Mouse (Mus musculus) heart, embryonic 13.5 days (tissue): ENCODE measurements around the gene Swsap1. TPM values are rescaled to one million over a fixed set of nuclear protein-coding genes. Genes with fewer than 3 reads are reported as not detected.

Experiments used
- ATAC-seq: fragments of 200-750 bp; cut with Nextera tagmentation; 2 replicates; pipeline ENCODE4 v1.8.0; 2017; ENCODE audit warnings: moderate TSS enrichment; ENCODE audit not compliant: insufficient number of reproducible peaks, low FRiP score, low TSS enrichment; ENCODE audit errors: extremely low read depth
- H3K27ac ChIP-seq: fragments of 300-500 bp; sonication (generic); replicated peaks from 2 replicates; pipeline ENCODE4 v1.5.1; 2015; ENCODE audit warnings: moderate library complexity, mild to moderate bottlenecking, inconsistent platforms
- H3K27me3 ChIP-seq: fragments of 300-500 bp; sonication (generic); replicated peaks from 2 replicates; pipeline ENCODE4 v1.6.1; 2015; ENCODE audit warnings: mild to moderate bottlenecking, inconsistent platforms
- H3K36me3 ChIP-seq: fragments of 300-500 bp; sonication (generic); 2 replicates; pipeline ENCODE4 v1.6.1; 2015; ENCODE audit warnings: mild to moderate bottlenecking, inconsistent platforms
- H3K4me1 ChIP-seq: fragments of 300-500 bp; sonication (generic); 2 replicates; pipeline ENCODE4 v1.6.1; 2015; ENCODE audit warnings: inconsistent platforms
- H3K4me2 ChIP-seq: fragments of 300-500 bp; sonication (generic); 2 replicates; pipeline ENCODE4 v1.6.1; 2015; ENCODE audit warnings: inconsistent platforms, mild to moderate bottlenecking, moderate library complexity
- H3K4me3 ChIP-seq: fragments of 300-500 bp; sonication (generic); 2 replicates; pipeline ENCODE4 v1.5.1; 2015; ENCODE audit warnings: moderate library complexity, mild to moderate bottlenecking, inconsistent platforms
- H3K9ac ChIP-seq: fragments of 300-500 bp; sonication (generic); 2 replicates; pipeline ENCODE4 v1.6.1; 2015; ENCODE audit warnings: inconsistent platforms, mild to moderate bottlenecking, moderate library complexity
- H3K9me3 ChIP-seq: fragments of 300-500 bp; sonication (generic); 2 replicates; pipeline ENCODE4 v1.6.1; 2016; ENCODE audit warnings: inconsistent platforms
- WGBS: fragments of 180-500 bp; shearing (Covaris S2); methylation state at CpG from one replicate; pipeline ENCODE4 v1.1.7; 2015; ENCODE audit warnings: mixed read lengths; 5-methylcytosine and 5-hydroxymethylcytosine counted together
- polyA plus RNA-seq: library from polyadenylated mRNA; unstranded; fragments of >200 nt; fragmentation: Nextera tagmentation; extraction: Ambion mirVana; gene quantifications from 2 replicates; pipeline ENCODE4 v1.2.1, GENCODE M21; 2015

Swsap1 gene
- polyA plus RNA-seq, result 5.1 and 5.7 TPM in 2 replicates

DNA sequence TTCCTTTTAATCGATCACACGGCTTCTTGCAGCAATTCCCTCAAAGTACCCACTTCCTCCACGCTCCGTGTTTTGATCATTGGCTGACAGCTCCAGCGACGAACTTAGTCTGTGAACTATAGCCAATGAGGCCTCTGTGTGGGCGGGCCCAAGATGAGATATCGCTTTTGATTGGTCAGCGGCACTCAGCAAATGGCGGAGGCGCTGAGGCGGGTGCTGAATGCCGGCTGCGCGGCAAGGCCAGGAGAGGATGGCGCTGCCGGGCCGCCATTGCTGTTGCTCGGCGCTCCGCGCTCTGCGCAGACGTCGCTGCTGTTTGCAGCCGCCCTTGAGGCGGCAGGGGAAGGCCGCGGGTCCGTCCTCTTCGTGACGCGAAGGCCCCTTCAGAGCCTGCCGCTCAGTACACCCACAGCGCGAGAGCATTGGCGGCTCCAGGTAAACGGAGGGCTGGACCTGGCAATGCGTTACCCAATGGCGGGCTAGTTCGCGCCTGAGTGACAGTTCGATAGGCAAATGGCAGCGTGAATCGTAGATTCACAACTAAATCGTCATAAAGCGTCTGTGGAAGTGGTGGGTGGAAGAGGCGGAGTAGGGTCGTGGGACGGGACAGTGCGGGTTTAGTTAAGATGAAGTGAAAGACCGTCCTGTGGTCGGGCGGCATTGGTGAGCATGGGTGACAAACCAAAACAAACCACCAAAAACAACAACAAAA, at the start of gene Swsap1:
Gene Swsap1, plus strand, starts transcription at position 186 of the 712 bp plus-strand sequence.
- Histone ChIP-seq H3K27ac (peak within 1 kb of the TSS; percentile 94), H3K4me3 (peak within 1 kb of the TSS; percentile 79), H3K27me3 (peaks cover 15% of the 10 kb centered on the region), H3K4me1 (peaks cover 20% of the 10 kb centered on the region), H3K4me2 (peak within 1 kb of the TSS; percentile 76), H3K36me3 (peaks cover 24% of the 10 kb centered on the region), H3K9ac (peak within 1 kb of the TSS; percentile 88), H3K9me3 (no peaks in the 10 kb centered on the region)
- peak; percentile 95 for ATAC-seq
- WGBS, result under 1% methylated on average over 54 of the region's 54 CpGs

GRCm38 (mm10) chr9:21908216-21908615, 47.3 kb upstream of the Swsap1 start:
- no peak overlapping the region for H3K9ac ChIP-seq
- no peaks in the 10 kb centered on the region for H3K36me3 ChIP-seq
- no peak overlapping the region for H3K4me2 ChIP-seq
- no peaks in the 10 kb centered on the region for H3K4me1 ChIP-seq
- H3K27ac ChIP-seq, result no peak overlapping the region
- 62% methylated on average over 11 of the region's 11 CpGs for WGBS
- no peak overlapping the region for H3K4me3 ChIP-seq
- no peak for ATAC-seq
- peaks cover 16% of the 10 kb centered on the region for H3K27me3 ChIP-seq
- no peaks in the 10 kb centered on the region for H3K9me3 ChIP-seq

GRCm38 (mm10) chr9:21909474-21910223, 45.9 kb upstream of the Swsap1 start:
- Histone ChIP-seq H3K36me3 (no peaks in the 10 kb centered on the region), H3K4me1 (no peaks in the 10 kb centered on the region), H3K4me3 (no peak overlapping the region), H3K27me3 (peaks cover 12% of the 10 kb centered on the region), H3K9me3 (no peaks in the 10 kb centered on the region), H3K9ac (no peak overlapping the region), H3K4me2 (no peak overlapping the region), H3K27ac (no peak overlapping the region)
- WGBS, result 68% methylated on average over 10 of the region's 10 CpGs
- no peak for ATAC-seq

GRCm38 (mm10) chr9:21916851-21917492, 38.6 kb upstream of the Swsap1 start:
- Histone ChIP-seq H3K27ac (no peak overlapping the region), H3K9ac (peak overlapping the region; percentile 82)
- WGBS, result 63% methylated on average over 3 of the region's 3 CpGs

DNA sequence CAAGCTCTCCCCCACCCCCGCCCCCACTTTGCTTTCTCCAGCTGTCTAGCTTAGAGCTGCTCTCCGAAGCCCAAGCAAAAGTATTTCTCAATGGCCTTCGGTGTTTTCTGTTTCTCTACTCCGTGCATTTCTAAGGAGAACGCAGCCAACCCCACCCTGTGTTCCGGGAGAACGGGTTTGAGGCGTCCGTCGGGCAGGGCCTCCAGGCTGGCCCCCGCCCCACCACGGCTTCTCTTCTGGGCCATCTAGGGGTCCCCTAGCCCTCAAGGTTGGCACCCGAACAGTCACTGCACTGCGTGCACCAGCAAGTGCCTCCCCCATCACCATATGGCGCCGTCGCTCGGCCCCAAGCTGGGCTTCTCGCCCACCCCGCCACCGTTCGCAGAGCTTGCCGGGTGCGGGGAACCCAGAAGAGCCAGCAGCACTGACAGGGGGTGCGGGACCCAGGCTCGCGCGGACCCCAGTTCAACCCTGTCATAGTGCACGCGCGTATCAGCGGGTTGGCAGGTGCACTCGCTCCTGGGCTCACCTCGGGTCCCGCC, 38.0 kb upstream of the Swsap1 start:
- Histone ChIP-seq H3K4me2 (peak overlapping the region; percentile 97), H3K4me3 (peak overlapping the region; percentile 75), H3K9ac (peak overlapping the region; percentile 82), H3K4me1 (peaks cover 17% of the 10 kb centered on the region), H3K27me3 (peaks cover 11% of the 10 kb centered on the region), H3K9me3 (no peaks in the 10 kb centered on the region), H3K27ac (no peak overlapping the region), H3K36me3 (peaks cover 2% of the 10 kb centered on the region; the same call in 1 of the 2 replicates)
- WGBS, result 2% methylated on average over 35 of the region's 35 CpGs
- ATAC-seq, result no peak

More at GRCm38 (mm10) chr9:21916851-21917492, 38.6 kb upstream of the Swsap1 start:
- H3K27me3 ChIP-seq, result peaks cover 11% of the 10 kb centered on the region
- H3K9me3 ChIP-seq, result no peaks in the 10 kb centered on the region
- peak overlapping the region; percentile 75 for H3K4me3 ChIP-seq
- H3K4me1 ChIP-seq, result peaks cover 17% of the 10 kb centered on the region
- no peak for ATAC-seq
- peaks cover 2% of the 10 kb centered on the region; the same call in 1 of the 2 replicates for H3K36me3 ChIP-seq
- H3K4me2 ChIP-seq, result peak overlapping the region; percentile 97

DNA sequence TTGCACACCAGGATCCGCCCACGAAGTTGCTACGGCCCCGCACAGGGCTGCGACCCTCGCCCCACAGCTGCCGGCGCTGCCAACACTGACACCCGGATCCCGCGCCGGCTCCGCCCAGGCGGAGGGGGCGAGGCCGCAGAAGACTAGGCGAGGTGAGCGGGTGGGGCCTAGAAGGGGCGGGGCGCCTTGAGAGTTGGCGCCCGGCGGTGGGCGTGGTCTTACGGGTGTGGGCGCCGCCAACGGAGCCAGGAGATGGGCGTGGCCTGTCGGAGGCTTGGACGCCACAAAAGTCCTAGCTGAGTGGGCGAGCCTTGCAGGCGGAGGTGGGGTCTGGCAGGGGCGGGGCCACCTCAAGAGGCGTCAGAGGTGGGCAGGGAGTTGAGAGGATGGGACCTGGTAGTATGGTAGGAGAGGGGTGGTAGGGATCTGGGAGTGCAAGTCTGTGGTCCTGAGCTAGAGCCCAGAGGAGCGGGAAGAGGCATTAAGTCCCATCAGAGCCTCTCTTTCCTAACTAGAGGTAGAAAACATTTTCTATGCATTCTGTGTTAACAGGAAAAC, 37.4 kb upstream of the Swsap1 start, which contains the start of gene Rab3d:
Gene Rab3d, minus strand, starts transcription at position 158 of the 558 bp plus-strand sequence.
- Histone ChIP-seq H3K4me3 (peak within 1 kb of the TSS; percentile 75), H3K4me2 (peak within 1 kb of the TSS; percentile 97), H3K4me1 (peaks cover 19% of the 10 kb centered on the region), H3K27ac (peak within 1 kb of the TSS; percentile 34; the same call in 1 of the 2 replicates), H3K9me3 (no peaks in the 10 kb centered on the region), H3K36me3 (peaks cover 2% of the 10 kb centered on the region; the same call in 1 of the 2 replicates), H3K9ac (peak within 1 kb of the TSS; percentile 82), H3K27me3 (peaks cover 11% of the 10 kb centered on the region)
- under 1% methylated on average over 36 of the region's 36 CpGs for WGBS
- ATAC-seq, result peak; percentile 89

- peaks cover 26% of the 10 kb centered on the region for H3K4me1 ChIP-seq
Observed at GRCm38 (mm10) chr9:21918692-21919384, 36.7 kb upstream of the Swsap1 start.

DNA sequence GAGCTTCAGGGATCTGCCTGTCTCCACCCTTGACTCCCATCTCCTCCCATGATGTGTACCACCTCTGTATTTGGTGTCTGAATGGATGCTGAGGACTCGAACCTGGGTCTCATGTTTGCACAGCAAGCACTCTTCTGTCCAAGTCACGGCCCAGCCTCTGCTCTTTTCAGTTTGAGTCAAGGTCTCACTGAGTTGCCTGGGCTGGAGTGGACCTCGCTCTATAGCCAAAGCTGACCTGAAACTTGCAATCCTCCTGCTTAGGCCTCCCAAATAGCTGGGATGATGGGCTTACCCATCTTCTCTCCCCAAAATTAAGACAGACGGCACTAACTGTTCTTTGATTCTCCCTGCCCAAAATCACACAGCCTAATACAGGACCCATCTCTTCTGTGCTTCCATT, 32.5 kb upstream of the Swsap1 start:
- Histone ChIP-seq H3K4me3 (no peak overlapping the region), H3K4me1 (peaks cover 46% of the 10 kb centered on the region), H3K4me2 (no peak overlapping the region), H3K9ac (no peak overlapping the region), H3K9me3 (no peaks in the 10 kb centered on the region), H3K36me3 (peaks cover 9% of the 10 kb centered on the region), H3K27ac (peak overlapping the region; percentile 92), H3K27me3 (no peaks in the 10 kb centered on the region)
- ATAC-seq, result no peak
- 90% methylated on average over 4 of the region's 4 CpGs for WGBS

More at GRCm38 (mm10) chr9:21918692-21919384, 36.7 kb upstream of the Swsap1 start:
- WGBS, result 18% methylated on average over 5 of the region's 5 CpGs
- Histone ChIP-seq H3K36me3 (peaks cover 2% of the 10 kb centered on the region; the same call in 1 of the 2 replicates), H3K27me3 (peaks cover 11% of the 10 kb centered on the region), H3K9me3 (no peaks in the 10 kb centered on the region), H3K9ac (peak overlapping the region; percentile 33; the same call in 1 of the 2 replicates), H3K27ac (peak overlapping the region; percentile 34; the same call in 1 of the 2 replicates), H3K4me2 (peak overlapping the region; percentile 97), H3K4me3 (peak overlapping the region; percentile 75)
- ATAC-seq, result no peak

DNA sequence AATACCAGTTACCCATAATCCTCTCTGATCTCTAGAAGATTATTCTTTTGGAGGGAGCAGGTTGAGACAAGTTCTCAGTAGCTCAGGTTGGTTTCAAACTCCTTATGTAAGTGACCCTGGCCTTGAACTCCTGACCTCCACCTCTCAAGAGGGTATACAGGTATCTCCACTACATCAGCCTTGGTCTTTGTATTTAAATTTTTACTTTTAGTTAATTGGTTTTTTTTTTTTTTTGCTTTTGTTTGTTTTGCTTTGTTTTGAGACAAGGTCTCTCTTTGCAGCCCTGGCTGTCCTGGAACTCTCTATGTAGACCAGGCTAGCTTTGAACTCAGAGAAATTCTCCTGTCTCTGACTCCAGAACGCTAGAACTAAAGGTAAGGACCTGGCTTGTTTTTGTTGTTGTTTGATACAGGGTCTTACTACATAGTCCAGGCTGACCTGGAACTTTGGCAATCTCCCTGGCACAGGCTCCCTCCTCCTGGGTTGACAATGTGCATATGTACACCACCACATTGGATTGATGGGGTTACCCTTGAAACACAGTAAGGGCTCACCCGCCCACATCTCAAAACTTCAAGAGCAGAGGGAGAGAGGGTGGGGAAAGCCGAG, 32.0 kb upstream of the Swsap1 start:
- Histone ChIP-seq H3K9me3 (no peaks in the 10 kb centered on the region), H3K9ac (no peak overlapping the region), H3K36me3 (peaks cover 9% of the 10 kb centered on the region), H3K4me1 (peaks cover 42% of the 10 kb centered on the region), H3K4me3 (no peak overlapping the region), H3K4me2 (no peak overlapping the region), H3K27me3 (no peaks in the 10 kb centered on the region), H3K27ac (peak overlapping the region; percentile 92)
- 26% methylated on average over 3 of the region's 3 CpGs for WGBS
- ATAC-seq, result no peak

- Histone ChIP-seq H3K9ac (no peak overlapping the region), H3K4me2 (peak overlapping the region; percentile 16; the same call in 1 of the 2 replicates), H3K4me1 (peaks cover 37% of the 10 kb centered on the region), H3K27ac (peak overlapping the region; percentile 92), H3K36me3 (peaks cover 9% of the 10 kb centered on the region), H3K9me3 (no peaks in the 10 kb centered on the region), H3K4me3 (no peak overlapping the region), H3K27me3 (no peaks in the 10 kb centered on the region)
- ATAC-seq, result peak; percentile 71; the same call in 1 of the 2 replicates
- WGBS, result 21% methylated on average over 6 of the region's 6 CpGs
Observed at GRCm38 (mm10) chr9:21924099-21924493, 31.5 kb upstream of the Swsap1 start.
